Mouse (Mus musculus) urinary bladder, postnatal 14 days (tissue): ENCODE data around the gene Gabrb2.

ENCODE experiments used
- DNase-seq: peaks from one replicate; pipeline ENCODE4 v3.0.0; 2021; ENCODE audit warnings: low spot score

The Gabrb2 gene

DNA sequence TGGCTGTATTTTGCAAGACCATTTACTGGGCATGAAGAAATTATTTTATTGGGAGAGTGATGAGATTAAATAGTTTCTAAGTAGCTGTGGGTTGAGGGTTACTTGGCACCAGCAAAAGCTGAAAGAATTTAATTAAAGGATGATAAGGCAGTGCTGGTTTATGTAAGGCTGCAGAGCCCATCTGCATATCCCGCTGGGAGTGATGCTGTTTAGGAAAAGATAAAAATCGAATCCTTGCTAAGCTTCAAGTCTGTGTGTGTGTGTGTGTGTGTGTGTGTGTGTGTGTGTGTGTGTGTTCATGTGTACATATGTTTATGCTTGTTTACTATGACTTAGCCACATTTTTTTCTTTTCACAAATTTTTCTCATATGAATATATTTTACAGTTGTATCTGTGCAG, 113.0 kb downstream of the Gabrb2 start:
- DNase-seq: no peak

DNA sequence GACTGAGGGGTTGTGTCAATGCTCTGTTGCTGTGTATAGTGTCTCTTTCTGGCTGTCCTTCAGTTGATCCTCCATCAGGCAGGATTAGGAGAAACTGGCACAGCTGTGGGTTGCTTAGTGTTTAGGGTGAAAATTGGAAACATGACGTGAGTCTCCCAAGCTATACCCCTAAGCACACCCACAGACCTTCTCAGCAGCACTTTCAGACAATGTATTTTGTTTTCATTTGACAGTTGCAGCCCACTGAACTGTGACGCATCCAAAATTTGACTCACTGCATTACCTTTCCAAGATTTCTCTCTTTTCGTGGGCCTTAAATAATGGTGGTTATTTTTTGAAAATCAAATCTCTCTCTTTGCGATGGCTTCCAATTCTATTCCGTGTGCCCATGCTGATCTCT, 115.7 kb downstream of the Gabrb2 start:
- DNase-seq: no peak

DNA sequence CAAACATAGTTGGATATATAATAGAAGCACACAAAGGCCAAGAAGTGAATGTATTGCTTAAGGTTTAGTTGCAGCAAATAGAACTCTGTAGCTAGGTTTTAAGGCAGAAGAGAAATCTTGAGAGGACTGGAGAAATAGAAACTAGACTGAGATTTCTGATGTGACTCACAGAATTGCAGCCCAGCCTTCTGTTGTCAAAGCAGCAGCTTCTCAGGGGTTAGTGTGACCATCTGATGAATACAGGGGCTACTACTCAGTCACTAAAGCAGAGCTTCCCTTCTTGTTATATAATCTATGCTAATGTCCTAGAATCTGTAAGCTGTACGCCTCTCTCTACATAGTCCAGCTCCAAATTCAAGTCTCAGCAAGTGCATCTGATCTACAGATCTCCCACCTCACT, 116.3 kb downstream of the Gabrb2 start:
- DNase-seq: no peak

DNA sequence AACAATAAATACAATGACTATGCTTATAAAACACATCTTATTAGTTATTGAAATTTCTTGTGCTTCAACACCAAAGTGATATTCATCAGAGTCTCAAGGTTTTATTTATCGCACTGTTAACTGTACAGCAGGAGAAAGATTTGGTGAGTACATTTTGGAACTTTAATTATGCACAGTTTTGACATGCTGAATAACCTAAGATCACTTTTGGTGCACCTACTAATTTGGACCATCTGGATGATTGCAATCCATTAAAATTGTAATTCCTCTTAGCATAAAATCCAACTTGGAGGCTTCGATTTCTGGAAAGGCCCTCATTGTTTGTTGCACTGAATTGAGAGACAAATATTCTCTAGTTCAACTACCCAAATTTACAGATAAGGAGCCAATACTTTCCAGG, 123.3 kb downstream of the Gabrb2 start:
- DNase-seq: no peak

DNA sequence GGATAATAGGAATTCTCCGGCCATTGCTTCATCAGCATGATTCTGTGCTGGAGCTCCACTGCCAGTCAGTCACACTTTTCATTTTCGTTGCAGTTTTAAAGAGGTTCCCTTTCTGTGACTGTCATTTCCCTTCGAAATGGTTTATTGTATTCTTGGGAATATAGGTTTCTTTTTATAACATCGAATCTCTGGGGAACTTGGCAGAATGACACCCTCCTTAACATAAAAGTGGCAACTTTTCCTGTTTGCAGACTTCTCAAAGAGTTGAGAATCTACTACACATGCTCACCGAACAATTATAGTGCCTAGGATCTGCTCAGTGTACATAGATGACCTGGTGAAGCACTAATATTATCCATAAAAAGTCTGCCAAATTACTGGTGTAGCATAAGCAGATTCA, 146.5 kb downstream of the Gabrb2 start:
- no peak for DNase-seq

DNA sequence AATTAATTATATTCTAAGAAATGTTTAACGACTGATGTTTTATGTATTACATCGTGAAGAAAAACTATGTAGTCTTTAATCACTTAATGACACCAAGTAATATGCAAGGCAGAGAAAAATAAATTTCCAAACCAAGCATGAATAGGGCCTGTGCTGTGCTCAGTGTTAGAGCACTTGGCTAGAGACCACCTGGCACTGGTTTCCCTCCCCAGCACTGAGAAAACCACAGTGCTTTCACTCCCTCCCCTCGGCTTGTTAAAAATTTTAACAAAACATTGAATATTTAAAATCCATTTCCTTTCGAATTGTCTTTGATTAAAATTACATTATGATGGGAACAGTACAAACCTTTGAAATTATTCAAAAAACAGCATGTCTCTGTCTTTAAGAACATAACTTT, 151.9 kb downstream of the Gabrb2 start:
- DNase-seq: peak; percentile 21

DNA sequence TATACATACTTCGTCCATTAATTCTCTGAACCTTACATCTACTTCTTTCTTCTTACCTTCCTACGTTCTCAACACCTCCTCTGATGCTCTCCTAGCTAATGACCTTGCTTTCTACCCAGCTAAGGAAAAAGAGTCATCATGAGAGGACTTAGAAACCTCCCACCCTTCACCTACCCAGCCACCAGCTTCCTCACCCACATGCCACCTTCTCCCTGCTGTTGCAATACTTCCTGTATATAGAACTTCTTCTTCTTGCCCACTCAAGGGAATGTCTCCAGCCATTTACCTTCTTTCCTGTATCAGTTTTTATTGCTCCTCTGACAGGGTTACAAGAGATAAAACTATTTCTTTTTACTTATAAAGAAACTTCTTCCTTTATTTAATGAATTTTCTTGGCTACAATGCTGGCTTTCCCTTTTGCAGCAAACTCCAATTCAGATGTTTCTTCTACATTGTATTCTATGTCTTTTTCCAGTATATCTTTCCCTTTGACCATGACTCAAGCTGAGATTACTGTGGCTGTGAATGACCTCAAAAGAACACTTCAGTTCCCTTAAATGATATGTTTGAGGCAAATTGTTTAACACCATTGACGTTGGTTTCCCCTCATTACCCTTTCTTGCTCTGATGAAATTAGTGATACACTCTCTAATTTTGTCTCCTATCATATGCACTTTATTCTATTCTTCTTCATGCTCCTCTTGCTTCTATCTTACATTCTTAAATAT, 155.8 kb downstream of the Gabrb2 start:
- DNase-seq: no peak

DNA sequence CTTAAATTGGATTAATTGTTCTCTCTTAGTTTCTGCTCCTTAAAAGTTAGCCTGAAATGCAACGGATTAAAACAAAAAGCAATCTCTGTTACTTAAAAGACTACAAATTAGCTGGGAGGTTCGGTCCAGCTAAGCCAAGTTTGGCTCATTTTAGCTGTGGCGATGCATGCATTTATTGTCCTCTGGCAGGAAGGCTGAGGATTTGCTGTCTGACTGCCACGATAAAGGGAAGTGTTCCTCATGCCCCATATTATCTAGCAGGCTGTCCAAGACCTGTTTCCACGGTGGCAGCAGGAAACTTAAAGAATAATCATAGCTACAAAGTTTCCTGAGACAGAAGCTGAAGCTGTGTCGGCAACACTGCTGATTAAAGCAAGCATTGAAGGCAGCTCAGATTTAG, 160.2 kb downstream of the Gabrb2 start:
- no peak for DNase-seq

DNA sequence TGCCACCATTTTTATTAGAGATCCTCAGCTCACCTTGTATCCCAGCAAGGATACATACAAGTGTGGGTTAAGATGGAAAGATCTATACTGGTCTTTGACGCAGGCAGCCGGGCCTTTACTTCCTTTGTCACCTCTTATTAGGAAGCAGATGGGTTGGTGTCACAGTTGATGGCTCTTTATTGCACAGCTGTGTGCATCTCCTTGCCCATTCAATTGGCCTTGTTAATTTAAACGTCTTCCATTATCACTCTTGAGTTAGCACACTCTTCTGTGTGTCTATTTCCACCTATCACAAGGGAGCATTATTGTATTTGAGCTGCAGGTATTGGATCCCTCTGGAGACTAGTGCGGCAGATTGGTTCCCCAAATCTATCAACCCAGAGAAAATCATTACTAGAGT, 161.6 kb downstream of the Gabrb2 start:
- no peak for DNase-seq

DNA sequence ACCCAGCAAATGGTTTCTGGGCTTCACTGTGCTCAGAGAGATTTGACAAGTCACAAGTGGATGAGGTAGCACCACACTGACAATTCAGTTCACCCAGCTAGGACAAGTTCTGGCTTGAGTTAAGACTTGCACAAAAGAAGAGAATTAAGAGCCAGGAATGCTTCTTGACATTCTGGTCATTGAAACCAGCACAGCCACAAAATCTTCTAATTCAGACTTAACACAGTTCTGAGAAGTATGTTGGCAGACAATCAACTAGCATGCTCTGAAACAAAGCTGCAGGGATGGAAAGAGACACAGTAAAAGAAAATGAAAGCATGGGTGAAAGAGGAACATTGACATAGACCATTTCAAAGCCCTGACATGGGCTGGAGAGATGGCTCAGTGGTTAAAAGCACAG, 162.2 kb downstream of the Gabrb2 start:
- no peak for DNase-seq

DNA sequence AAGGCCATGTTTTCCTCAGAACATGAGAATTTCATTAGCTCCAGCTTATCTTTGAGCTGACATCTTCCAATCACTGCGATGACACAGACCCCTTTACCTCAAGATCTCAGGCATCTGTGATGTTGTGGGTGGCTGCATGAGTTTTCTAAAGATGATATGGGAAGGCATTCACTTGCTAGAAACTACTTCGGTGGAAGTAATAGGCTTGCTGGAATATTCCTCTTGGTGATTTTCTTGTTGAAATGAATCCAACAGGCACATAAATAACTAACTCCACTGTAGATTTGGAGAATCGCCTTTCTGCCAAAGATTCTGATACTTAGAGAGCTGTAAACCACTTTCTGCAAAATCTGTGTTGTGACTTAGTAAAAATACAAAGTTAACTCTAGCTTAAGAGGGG, 172.9 kb downstream of the Gabrb2 start:
- no peak for DNase-seq

DNA sequence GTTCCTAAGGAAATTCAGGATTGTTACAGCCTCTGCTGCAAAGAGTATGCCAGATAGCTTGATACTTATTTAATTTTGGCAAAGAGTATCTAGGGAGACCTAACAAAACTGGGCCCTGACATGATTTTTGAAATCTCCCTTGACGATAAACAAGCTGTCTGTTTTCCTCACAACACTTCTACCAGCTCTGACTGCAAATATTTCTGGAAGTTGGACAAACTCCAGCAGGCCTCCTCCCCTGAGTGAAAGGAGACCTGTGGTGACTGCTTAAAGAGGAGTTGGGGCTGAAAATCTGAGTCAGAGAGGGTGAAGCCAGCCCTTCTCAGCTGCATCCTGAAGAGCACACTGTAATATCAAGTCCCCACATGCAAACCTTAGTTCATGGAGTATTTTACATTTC, 186.7 kb downstream of the Gabrb2 start:
- peak; percentile 6 for DNase-seq

DNA sequence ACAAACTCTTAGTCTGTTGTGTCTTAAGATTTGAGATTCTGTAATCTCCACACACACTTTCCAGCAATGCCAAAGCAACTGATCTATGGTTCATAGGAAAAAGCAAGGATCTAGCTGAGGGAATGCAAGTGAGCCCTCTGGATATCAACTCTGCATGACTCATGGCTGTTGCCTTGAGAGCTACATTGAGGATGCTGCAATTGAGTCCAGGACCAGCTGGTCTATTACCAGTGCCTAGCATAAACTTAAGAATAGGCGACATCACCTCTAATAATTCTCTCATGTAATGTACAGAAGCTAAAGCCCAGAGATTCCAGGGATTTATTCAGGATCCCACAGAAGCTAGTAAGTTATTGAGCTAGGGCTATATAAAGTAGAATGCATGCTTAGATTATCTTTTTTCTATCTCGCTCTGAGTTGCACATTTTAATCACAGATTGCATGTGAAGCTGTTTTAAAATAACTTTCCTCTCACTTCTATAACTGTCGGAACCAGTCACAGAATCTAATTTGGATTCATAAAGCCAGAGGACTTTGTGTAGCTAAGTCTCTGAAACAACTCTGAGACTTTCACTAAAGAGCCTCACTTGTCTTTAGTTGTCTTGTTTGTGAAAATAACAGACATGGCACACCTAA, 189.7 kb downstream of the Gabrb2 start:
- no peak for DNase-seq

DNA sequence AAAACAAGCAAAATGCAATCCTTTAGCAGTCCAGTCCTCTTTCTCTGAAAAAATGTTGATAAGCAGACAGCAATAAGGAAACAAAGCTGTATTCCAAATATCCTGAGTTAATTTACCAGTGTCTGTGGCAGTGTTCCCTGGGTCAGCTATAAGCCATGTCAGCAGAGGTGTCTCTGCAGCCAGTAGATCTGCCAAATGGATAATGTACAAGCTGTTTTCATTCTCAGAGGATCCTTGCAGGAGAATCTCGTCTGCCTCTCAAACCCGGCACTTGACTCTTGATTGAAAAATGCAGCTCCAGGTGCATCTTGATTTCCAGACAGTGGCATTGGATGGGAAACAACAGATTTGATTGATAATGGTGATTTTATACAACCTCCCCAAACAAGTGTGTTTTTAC, 198.6 kb downstream of the Gabrb2 start:
- no peak for DNase-seq

DNA sequence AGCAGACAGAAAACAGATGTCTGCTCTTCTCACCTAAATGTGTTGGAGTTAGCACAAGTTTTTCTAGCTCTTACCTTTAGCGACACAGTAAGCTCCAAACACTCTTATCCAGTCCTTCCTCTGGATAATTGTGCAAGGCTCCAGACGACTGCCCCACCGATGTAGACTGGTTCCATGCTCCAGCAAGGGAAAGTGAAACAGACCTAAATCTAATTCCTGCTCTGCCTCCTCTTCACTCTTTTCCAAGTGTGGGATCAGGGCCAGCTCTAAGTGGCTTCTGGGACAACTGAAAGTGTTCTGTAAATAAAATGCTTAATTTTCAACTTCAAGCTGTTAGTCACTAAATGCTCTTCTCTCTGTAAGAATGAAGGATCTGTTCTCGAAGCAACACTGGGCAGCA, 201.6 kb downstream of the Gabrb2 start:
- no peak for DNase-seq

DNA sequence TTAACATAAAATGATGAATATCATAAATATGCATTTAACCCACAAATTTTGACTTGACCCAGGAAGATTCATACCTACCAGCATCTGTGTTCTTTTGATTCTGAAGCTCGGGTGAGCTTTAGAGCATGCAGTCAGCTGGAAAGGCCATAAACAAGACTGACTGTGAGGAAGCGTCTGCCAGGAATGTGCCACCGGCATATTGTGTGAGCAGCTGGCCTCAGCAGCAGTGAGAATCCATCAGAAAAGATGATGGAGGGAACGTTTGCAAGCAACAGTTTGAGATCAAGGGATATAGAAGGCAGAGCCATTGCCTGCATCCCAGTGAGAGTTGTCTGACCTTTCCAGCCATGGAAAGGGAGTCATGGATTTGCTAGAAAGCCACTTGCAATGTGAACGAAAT, 230.6 kb downstream of the Gabrb2 start:
- DNase-seq: no peak

DNA sequence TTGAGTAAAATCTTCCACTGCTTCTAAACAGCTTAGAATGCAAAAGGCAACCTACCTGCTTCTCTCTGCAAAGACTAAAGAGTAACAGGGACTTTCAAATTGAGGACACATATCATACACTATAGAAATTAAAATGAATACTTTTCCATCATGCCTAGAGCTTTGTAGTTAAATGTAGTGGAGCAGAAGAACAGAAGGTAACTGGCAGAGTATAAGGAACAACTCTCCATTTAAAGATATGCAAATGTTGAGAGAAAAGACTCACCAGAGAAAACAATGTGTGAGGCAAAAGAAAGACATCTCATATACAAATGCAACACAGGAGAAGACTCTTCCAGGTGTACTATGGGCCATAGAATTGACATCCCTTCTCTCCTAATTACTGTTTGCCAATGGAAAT, 232.0 kb downstream of the Gabrb2 start:
- no peak for DNase-seq

DNA sequence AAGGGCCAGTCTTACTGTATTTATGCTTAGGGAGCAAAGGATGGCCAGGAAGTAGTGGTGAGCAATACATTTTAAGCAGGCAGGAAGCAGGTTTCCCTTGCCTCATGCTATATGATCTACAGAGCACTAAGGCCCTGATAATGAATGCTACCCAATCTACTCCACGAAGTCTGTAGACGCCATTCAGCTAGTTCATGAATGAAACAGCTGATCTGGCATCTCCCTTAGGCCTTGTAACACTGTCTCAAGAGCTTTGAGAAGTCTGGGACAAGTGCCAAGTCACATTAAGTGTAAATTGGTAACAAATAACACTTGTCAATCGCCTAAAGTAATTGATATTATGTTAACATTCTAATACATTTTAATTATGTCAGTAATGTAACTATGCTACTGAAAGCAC, 234.6 kb downstream of the Gabrb2 start:
- no peak for DNase-seq

DNA sequence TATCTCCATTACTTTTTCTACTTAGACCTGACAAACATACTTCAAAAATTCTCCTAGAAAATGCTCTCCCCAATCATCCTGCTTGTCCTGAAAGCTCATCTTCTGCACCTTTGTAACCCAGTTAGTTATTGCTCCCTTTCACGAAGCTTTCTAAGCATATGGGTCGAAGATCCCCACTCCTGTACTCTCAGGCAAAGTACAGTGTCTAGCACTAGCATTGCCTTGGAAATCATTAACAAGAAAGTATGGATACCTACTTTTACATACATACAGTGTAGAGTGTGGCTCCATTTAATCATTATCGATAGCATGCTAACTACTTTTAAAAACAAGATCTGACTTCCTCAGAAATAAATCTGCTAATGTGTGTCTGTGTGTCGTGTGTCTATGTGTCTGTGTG, 249.1 kb downstream of the Gabrb2 start:
- no peak for DNase-seq
